Mouse (Mus musculus): Measurements from ENCODE around the gene Mcf2l. TPM values are rescaled to one million over a fixed set of nuclear protein-coding genes. Genes with fewer than 3 reads are reported as not detected.

Gene Mcf2l
- total and polyA plus RNA-seq, 2 experiments from 2014 or later = 6.6 to 22.9 TPM

- no peak for TF ChIP-seq CTCF (IDR thresholded peaks at IDR 0.05; ENCODE audit: low read depth)
- TF ChIP-seq EP300 (IDR thresholded peaks at IDR 0.05; ENCODE audit: low read depth) = no peak
- Histone ChIP-seq H3K4me1 (ENCODE audit: control insufficient read depth, insufficient read depth) (peaks cover 9% of the 10 kb centered on the region), H3K4me2 (ENCODE audit: low read depth, low read length) (no peak overlapping the region), H3K27ac (ENCODE audit: low read depth) (no peak overlapping the region), H3K9me3 (replicated peaks; ENCODE audit: control insufficient read depth, low read length) (no peaks in the 10 kb centered on the region), H3K4me3 (ENCODE audit: low read depth, low read length) (no peak overlapping the region), H3K36me3 (replicated peaks; ENCODE audit: control insufficient read depth, insufficient read depth, low read length) (peaks cover 80% of the 10 kb centered on the region), H3K27me3 (ENCODE audit: control insufficient read depth, insufficient read depth, low read length) (no peaks in the 10 kb centered on the region), H3K9ac (replicated peaks; ENCODE audit: low read depth, low read length) (no peak overlapping the region)
- ATAC-seq (ENCODE audit: insufficient read depth, low read depth) = no peak
- no peak for DNase-seq (ENCODE audit: low spot score)
- 62% methylated on average over 6 of the region's 6 CpGs for WGBS
Measured at GRCm38 (mm10) chr8:12828298-12828697, 45.3 kb upstream of the Mcf2l start.

DNA sequence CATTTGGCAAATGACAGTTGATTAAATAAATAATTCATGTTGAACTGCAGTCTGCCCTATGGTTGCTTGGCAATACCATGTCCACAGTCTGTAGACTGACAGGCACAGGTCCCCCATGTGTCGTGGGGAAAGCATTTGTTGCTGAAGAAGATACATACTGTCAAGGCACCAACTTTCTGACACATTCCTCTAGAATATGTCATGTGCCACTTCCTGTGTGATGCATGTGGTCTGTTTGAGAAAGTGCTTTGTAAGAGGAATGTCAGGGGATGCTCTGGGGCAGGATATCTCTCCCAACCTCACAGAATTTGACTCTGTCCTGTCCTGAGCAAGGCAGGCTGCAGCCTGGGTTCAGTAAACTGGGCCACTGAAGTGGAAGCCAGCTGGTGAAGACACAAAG lies 44.2 kb upstream of the Mcf2l start:
- Histone ChIP-seq H3K4me1 (ENCODE audit: control insufficient read depth, insufficient read depth) (peaks cover 9% of the 10 kb centered on the region), H3K4me2 (ENCODE audit: low read depth, low read length) (no peak overlapping the region), H3K27ac (ENCODE audit: low read depth) (no peak overlapping the region), H3K27me3 (ENCODE audit: control insufficient read depth, insufficient read depth, low read length) (no peaks in the 10 kb centered on the region), H3K9me3 (replicated peaks; ENCODE audit: control insufficient read depth, low read length) (no peaks in the 10 kb centered on the region), H3K4me3 (ENCODE audit: low read depth, low read length) (no peak overlapping the region), H3K36me3 (replicated peaks; ENCODE audit: control insufficient read depth, insufficient read depth, low read length) (peaks cover 83% of the 10 kb centered on the region), H3K9ac (replicated peaks; ENCODE audit: low read depth, low read length) (no peak overlapping the region)
- no peak for ATAC-seq (ENCODE audit: insufficient read depth, low read depth)
- TF ChIP-seq EP300 (IDR thresholded peaks at IDR 0.05; ENCODE audit: low read depth) (no peak), CTCF (IDR thresholded peaks at IDR 0.05; ENCODE audit: low read depth) (no peak)
- 60% methylated on average over 1 of the region's 1 CpGs for WGBS
- no peak for DNase-seq (ENCODE audit: low spot score)

DNA sequence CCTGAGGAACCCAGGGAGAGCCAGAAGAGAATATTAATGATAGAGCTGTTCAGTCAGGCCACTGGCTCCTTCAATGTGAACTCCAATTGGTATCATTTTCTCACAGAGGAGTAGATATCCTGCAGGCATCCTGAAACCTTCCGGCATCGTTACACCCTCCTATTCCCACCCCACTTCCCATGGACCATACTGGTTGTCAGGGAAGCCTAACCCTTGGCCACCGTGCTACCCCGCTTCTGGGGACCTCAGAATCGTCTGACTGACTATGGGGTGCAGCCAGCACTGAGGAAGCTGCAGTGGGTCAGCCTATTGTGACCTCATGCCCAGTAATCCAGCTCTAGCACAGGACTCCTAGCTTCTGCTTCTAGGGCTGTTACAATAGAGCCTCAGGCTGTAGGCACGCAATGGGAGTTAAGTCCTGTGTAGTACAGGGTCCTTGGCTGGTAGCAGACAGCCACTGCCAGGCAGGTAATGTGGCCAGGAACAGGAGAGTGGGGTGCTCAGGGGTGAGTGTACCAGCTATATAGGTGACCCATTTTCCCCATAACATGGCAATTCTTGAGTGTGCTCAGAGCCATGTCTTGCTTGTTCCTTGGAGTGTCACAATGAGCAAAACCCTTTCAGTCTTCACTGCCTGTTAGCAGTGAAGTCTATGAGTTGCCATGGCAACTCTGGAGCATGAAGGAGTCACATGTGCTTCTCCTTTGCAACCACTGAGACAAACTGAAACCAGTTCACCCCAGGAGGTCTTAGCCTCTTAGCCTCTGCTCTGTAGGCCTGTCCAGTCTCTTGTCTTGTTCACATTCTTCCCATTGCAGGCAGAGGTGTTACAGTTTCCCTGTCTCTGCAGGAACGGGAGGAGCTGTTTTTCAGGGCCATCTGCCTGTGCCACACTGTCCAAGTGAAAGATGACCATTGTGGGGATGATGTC lies 41.7 kb upstream of the Mcf2l start:
- no peak for DNase-seq (ENCODE audit: low spot score)
- no peaks in the 10 kb centered on the region for H3K9me3 ChIP-seq (replicated peaks; ENCODE audit: control insufficient read depth, low read length)
- TF ChIP-seq CTCF (IDR thresholded peaks at IDR 0.05; ENCODE audit: low read depth) (no peak), EP300 (IDR thresholded peaks at IDR 0.05; ENCODE audit: low read depth) (no peak)
- H3K27ac ChIP-seq (ENCODE audit: low read depth) = no peak overlapping the region
- H3K4me3 ChIP-seq (ENCODE audit: low read depth, low read length) = no peak overlapping the region
- WGBS = 86% methylated on average over 7 of the region's 7 CpGs
- H3K4me1 ChIP-seq (ENCODE audit: control insufficient read depth, insufficient read depth) = no peaks in the 10 kb centered on the region
- ATAC-seq (ENCODE audit: insufficient read depth, low read depth) = no peak
- no peak overlapping the region for H3K9ac ChIP-seq (replicated peaks; ENCODE audit: low read depth, low read length)
- H3K27me3 ChIP-seq (ENCODE audit: control insufficient read depth, insufficient read depth, low read length) = no peaks in the 10 kb centered on the region
- no peak overlapping the region for H3K4me2 ChIP-seq (ENCODE audit: low read depth, low read length)
- peaks cover 93% of the 10 kb centered on the region for H3K36me3 ChIP-seq (replicated peaks; ENCODE audit: control insufficient read depth, insufficient read depth, low read length)

DNA sequence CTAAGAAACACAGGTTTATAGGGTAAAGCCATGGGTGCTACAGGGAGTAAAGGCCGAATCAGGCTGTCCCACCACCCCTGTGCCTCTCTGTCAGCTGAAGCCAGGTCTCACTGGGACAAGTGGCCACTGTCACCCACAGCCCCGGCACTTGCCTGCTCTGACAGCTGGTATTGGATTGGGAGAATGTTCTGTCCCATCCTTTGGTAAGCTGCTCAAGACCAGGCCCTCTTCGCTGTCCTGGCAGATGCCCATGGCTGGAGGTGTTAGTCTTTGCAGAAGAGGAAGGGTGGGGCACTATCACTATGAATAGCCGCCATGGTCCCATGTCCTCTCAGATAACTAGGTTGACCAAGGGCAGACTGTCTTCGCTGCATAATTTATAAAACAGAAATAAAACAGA lies 40.0 kb upstream of the Mcf2l start:
- ATAC-seq (ENCODE audit: insufficient read depth, low read depth) (peak; percentile 55; the same call in 1 of the 2 replicates), DNase-seq (ENCODE audit: low spot score) (no peak)
- Histone ChIP-seq H3K9me3 (replicated peaks; ENCODE audit: control insufficient read depth, low read length) (no peaks in the 10 kb centered on the region), H3K9ac (replicated peaks; ENCODE audit: low read depth, low read length) (no peak overlapping the region), H3K27me3 (ENCODE audit: control insufficient read depth, insufficient read depth, low read length) (no peaks in the 10 kb centered on the region), H3K36me3 (replicated peaks; ENCODE audit: control insufficient read depth, insufficient read depth, low read length) (peaks cover 92% of the 10 kb centered on the region), H3K27ac (ENCODE audit: low read depth) (no peak overlapping the region), H3K4me2 (ENCODE audit: low read depth, low read length) (no peak overlapping the region), H3K4me3 (ENCODE audit: low read depth, low read length) (no peak overlapping the region), H3K4me1 (ENCODE audit: control insufficient read depth, insufficient read depth) (no peaks in the 10 kb centered on the region)
- no peak for TF ChIP-seq CTCF (IDR thresholded peaks at IDR 0.05; ENCODE audit: low read depth)
- TF ChIP-seq EP300 (IDR thresholded peaks at IDR 0.05; ENCODE audit: low read depth) = no peak
- 65% methylated on average over 5 of the region's 5 CpGs for WGBS

DNA sequence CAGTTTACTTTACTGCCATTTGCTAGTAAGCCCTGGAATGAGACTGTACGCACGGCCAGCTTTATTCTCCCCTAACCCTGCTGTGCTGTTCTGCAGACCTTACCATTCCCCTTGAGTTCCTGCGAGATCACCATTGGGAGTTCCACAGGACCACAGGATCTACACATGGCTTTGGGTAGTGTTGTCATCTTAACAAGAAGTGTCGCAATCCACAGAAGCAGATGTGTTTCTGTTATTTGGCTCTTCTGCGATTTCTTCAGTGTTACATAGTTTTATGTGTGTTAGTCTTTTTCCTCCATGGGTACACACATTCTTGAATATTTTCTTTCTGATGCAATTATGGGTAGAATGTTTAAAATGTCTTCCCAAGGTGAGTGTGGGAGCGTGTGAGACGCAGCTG lies 32.8 kb upstream of the Mcf2l start:
- Histone ChIP-seq H3K27me3 (ENCODE audit: control insufficient read depth, insufficient read depth, low read length) (no peaks in the 10 kb centered on the region), H3K9me3 (replicated peaks; ENCODE audit: control insufficient read depth, low read length) (no peaks in the 10 kb centered on the region), H3K4me3 (ENCODE audit: low read depth, low read length) (no peak overlapping the region), H3K27ac (ENCODE audit: low read depth) (no peak overlapping the region), H3K4me2 (ENCODE audit: low read depth, low read length) (no peak overlapping the region), H3K9ac (replicated peaks; ENCODE audit: low read depth, low read length) (no peak overlapping the region), H3K36me3 (replicated peaks; ENCODE audit: control insufficient read depth, insufficient read depth, low read length) (peaks cover 96% of the 10 kb centered on the region), H3K4me1 (ENCODE audit: control insufficient read depth, insufficient read depth) (0 out of 2 replicates have a peak, but pooled peaks cover 3% of the 10 kb centered on the region)
- 91% methylated on average over 7 of the region's 7 CpGs for WGBS
- ATAC-seq (ENCODE audit: insufficient read depth, low read depth) = no peak
- no peak for DNase-seq (ENCODE audit: low spot score)
- TF ChIP-seq EP300 (IDR thresholded peaks at IDR 0.05; ENCODE audit: low read depth) = no peak
- no peak for TF ChIP-seq CTCF (IDR thresholded peaks at IDR 0.05; ENCODE audit: low read depth)

Data from heart, postnatal 0 days (tissue).